Mouse (Mus musculus): ENCODE data around the gene Pfkfb2. TPM values are rescaled to one million over a fixed set of nuclear protein-coding genes. Genes with fewer than 3 reads are reported as not detected.

Gene Pfkfb2
- polyA plus RNA-seq, 1 experiment from 2014 or later = 20.2 TPM

GRCm38 (mm10) chr1:130734852-130735251, 5.8 kb upstream of the Pfkfb2 start:
- Histone ChIP-seq H3K9ac (no peak overlapping the region), H3K36me3 (no peaks in the 10 kb centered on the region), H3K4me2 (no peak overlapping the region), H3K9me3 (no peaks in the 10 kb centered on the region), H3K27me3 (no peaks in the 10 kb centered on the region), H3K4me1 (replicated peaks) (no peaks in the 10 kb centered on the region), H3K4me3 (no peak overlapping the region), H3K27ac (replicated peaks) (no peak overlapping the region)
- ATAC-seq (ENCODE audit: low FRiP score, low read depth) = no peak
- 77% methylated on average over 8 of the region's 8 CpGs for WGBS

- H3K4me1 ChIP-seq (replicated peaks) = no peaks in the 10 kb centered on the region
- H3K27ac ChIP-seq (replicated peaks) = no peak overlapping the region
- H3K9ac ChIP-seq = no peak overlapping the region
- ATAC-seq (ENCODE audit: low FRiP score, low read depth) = no peak
- H3K9me3 ChIP-seq = no peaks in the 10 kb centered on the region
- H3K4me3 ChIP-seq = no peak overlapping the region
- no peaks in the 10 kb centered on the region for H3K27me3 ChIP-seq
- no peaks in the 10 kb centered on the region for H3K36me3 ChIP-seq
- 59% methylated on average over 5 of the region's 5 CpGs for WGBS
- no peak overlapping the region for H3K4me2 ChIP-seq
Measured at GRCm38 (mm10) chr1:130734452-130734851, 5.4 kb upstream of the Pfkfb2 start.

- no peak overlapping the region for H3K9ac ChIP-seq
- H3K36me3 ChIP-seq = no peaks in the 10 kb centered on the region
- 90% methylated on average over 4 of the region's 4 CpGs for WGBS
- no peaks in the 10 kb centered on the region for H3K4me1 ChIP-seq (replicated peaks)
- H3K4me3 ChIP-seq = no peak overlapping the region
- H3K9me3 ChIP-seq = no peaks in the 10 kb centered on the region
- ATAC-seq (ENCODE audit: low FRiP score, low read depth) = no peak
- no peak overlapping the region for H3K27ac ChIP-seq (replicated peaks)
- H3K4me2 ChIP-seq = no peak overlapping the region
- H3K27me3 ChIP-seq = no peaks in the 10 kb centered on the region
Measured at GRCm38 (mm10) chr1:130733671-130734070, 4.6 kb upstream of the Pfkfb2 start.

- H3K27ac ChIP-seq (replicated peaks) = no peak overlapping the region
- H3K36me3 ChIP-seq = no peaks in the 10 kb centered on the region
- 91% methylated on average over 13 of the region's 13 CpGs for WGBS
- H3K9me3 ChIP-seq = no peaks in the 10 kb centered on the region
- no peaks in the 10 kb centered on the region for H3K27me3 ChIP-seq
- no peak overlapping the region for H3K9ac ChIP-seq
- no peak overlapping the region for H3K4me2 ChIP-seq
- no peaks in the 10 kb centered on the region for H3K4me1 ChIP-seq (replicated peaks)
- no peak for ATAC-seq (ENCODE audit: low FRiP score, low read depth)
- no peak overlapping the region for H3K4me3 ChIP-seq
Measured at GRCm38 (mm10) chr1:130732706-130733658, 3.9 kb upstream of the Pfkfb2 start.

- WGBS = 6% methylated on average over 10 of the region's 10 CpGs
- Histone ChIP-seq H3K4me3 (no peak within 1 kb of the TSS), H3K27me3 (no peaks in the 10 kb centered on the region), H3K27ac (replicated peaks) (no peak within 1 kb of the TSS), H3K9me3 (no peaks in the 10 kb centered on the region), H3K4me1 (replicated peaks) (no peaks in the 10 kb centered on the region), H3K4me2 (peak within 1 kb of the TSS; percentile 20; the same call in 1 of the 2 replicates), H3K9ac (no peak within 1 kb of the TSS), H3K36me3 (no peaks in the 10 kb centered on the region)
- ATAC-seq (ENCODE audit: low FRiP score, low read depth) = peak; percentile 48; the same call in 1 of the 2 replicates
Measured at GRCm38 (mm10) chr1:130731741-130732337, 2.8 kb upstream of the Pfkfb2 start, which contains the start of gene AA986860. Gene AA986860, plus strand, starts transcription at chr1:130731976.

- H3K9ac ChIP-seq = no peak overlapping the region
- no peaks in the 10 kb centered on the region for H3K9me3 ChIP-seq
- H3K4me2 ChIP-seq = no peak overlapping the region
- no peaks in the 10 kb centered on the region for H3K4me1 ChIP-seq (replicated peaks)
- WGBS = 95% methylated on average over 3 of the region's 3 CpGs
- no peak overlapping the region for H3K4me3 ChIP-seq
- no peak for ATAC-seq (ENCODE audit: low FRiP score, low read depth)
- no peaks in the 10 kb centered on the region for H3K27me3 ChIP-seq
- no peak overlapping the region for H3K27ac ChIP-seq (replicated peaks)
- H3K36me3 ChIP-seq = peaks cover 4% of the 10 kb centered on the region; the same call in 1 of the 2 replicates
Measured at GRCm38 (mm10) chr1:130728708-130729107, 345 bp downstream of the Pfkfb2 start.

- Histone ChIP-seq H3K4me2 (no peak overlapping the region), H3K9me3 (no peaks in the 10 kb centered on the region), H3K27ac (replicated peaks) (no peak overlapping the region), H3K4me1 (replicated peaks) (no peaks in the 10 kb centered on the region), H3K27me3 (no peaks in the 10 kb centered on the region), H3K36me3 (peaks cover 4% of the 10 kb centered on the region; the same call in 1 of the 2 replicates), H3K4me3 (no peak overlapping the region), H3K9ac (no peak overlapping the region)
- ATAC-seq (ENCODE audit: low FRiP score, low read depth) = no peak
- WGBS = 79% methylated on average over 1 of the region's 1 CpGs
Measured at GRCm38 (mm10) chr1:130728070-130728469, 983 bp downstream of the Pfkfb2 start.

GRCm38 (mm10) chr1:130726396-130726795, 2.7 kb downstream of the Pfkfb2 start:
- Histone ChIP-seq H3K36me3 (peaks cover 4% of the 10 kb centered on the region; the same call in 1 of the 2 replicates), H3K27ac (replicated peaks) (no peak overlapping the region), H3K27me3 (no peaks in the 10 kb centered on the region), H3K9ac (no peak overlapping the region), H3K4me3 (no peak overlapping the region), H3K9me3 (no peaks in the 10 kb centered on the region), H3K4me1 (replicated peaks) (no peaks in the 10 kb centered on the region), H3K4me2 (no peak overlapping the region)
- ATAC-seq (ENCODE audit: low FRiP score, low read depth) = no peak
- 47% methylated on average over 2 of the region's 2 CpGs for WGBS

- ATAC-seq (ENCODE audit: low FRiP score, low read depth) = no peak
- Histone ChIP-seq H3K9ac (no peak overlapping the region), H3K9me3 (no peaks in the 10 kb centered on the region), H3K4me3 (no peak overlapping the region), H3K4me1 (replicated peaks) (peaks cover 7% of the 10 kb centered on the region), H3K36me3 (peaks cover 6% of the 10 kb centered on the region; the same call in 1 of the 2 replicates), H3K4me2 (no peak overlapping the region), H3K27me3 (no peaks in the 10 kb centered on the region), H3K27ac (replicated peaks) (no peak overlapping the region)
- 92% methylated on average over 5 of the region's 5 CpGs for WGBS
Measured at GRCm38 (mm10) chr1:130724206-130724605, 4.8 kb downstream of the Pfkfb2 start.

GRCm38 (mm10) chr1:130717291-130717871, 11.7 kb downstream of the Pfkfb2 start, which contains the start of gene Yod1:
Gene Yod1, plus strand, starts transcription at chr1:130717327.
- ATAC-seq (ENCODE audit: low FRiP score, low read depth) = peak; percentile 77
- WGBS = under 1% methylated on average over 54 of the region's 54 CpGs
- H3K4me2 ChIP-seq = peak within 1 kb of the TSS; percentile 86
- peak within 1 kb of the TSS; percentile 96 for H3K9ac ChIP-seq
- H3K4me1 ChIP-seq (replicated peaks) = peaks cover 35% of the 10 kb centered on the region
- H3K9me3 ChIP-seq = no peaks in the 10 kb centered on the region
- peak within 1 kb of the TSS; percentile 88 for H3K27ac ChIP-seq (replicated peaks)
- 0 out of 2 replicates have a peak, but pooled peaks cover 2% of the 10 kb centered on the region for H3K36me3 ChIP-seq
- no peaks in the 10 kb centered on the region for H3K27me3 ChIP-seq
- H3K4me3 ChIP-seq = peak within 1 kb of the TSS; percentile 93

- Histone ChIP-seq H3K4me3 (peak overlapping the region; percentile 93), H3K36me3 (0 out of 2 replicates have a peak, but pooled peaks cover 2% of the 10 kb centered on the region), H3K27ac (replicated peaks) (peak overlapping the region; percentile 88), H3K4me1 (replicated peaks) (peaks cover 35% of the 10 kb centered on the region), H3K4me2 (peak overlapping the region; percentile 86), H3K9me3 (no peaks in the 10 kb centered on the region), H3K9ac (peak overlapping the region; percentile 96), H3K27me3 (no peaks in the 10 kb centered on the region)
- ATAC-seq (ENCODE audit: low FRiP score, low read depth) = peak; percentile 14; the same call in 1 of the 2 replicates
- under 1% methylated on average over 41 of the region's 42 CpGs for WGBS
Measured at GRCm38 (mm10) chr1:130716513-130717290, 12.4 kb downstream of the Pfkfb2 start.

Measured in hindbrain, embryonic 15.5 days (tissue).